Mouse (Mus musculus) cerebellum, postnatal 25 days (tissue): ENCODE results near the gene Prss1.
"Not testable (repeated sequence)": the region's sequence is repeated elsewhere in the genome, so short reads cannot be mapped to it uniquely, and the experiment has no call there.

Experiments
- DNase-seq, 2 experiments: peaks; one replicate each; pipeline ENCODE4 v3.0.0; 2021; ENCODE audit warnings: mixed read lengths in 2 of 2

The Prss1 gene

GRCm38 (mm10) chr6:41458632-41459031 lies at the start of gene Prss1:
Gene Prss1, plus strand, starts transcription at chr6:41458932.
- DNase-seq: not testable (repeated sequence)

GRCm38 (mm10) chr6:41442261-41442660 lies 16.5 kb upstream of the Prss1 start:
- DNase-seq: not testable (repeated sequence)

GRCm38 (mm10) chr6:41446045-41446444 lies 12.7 kb upstream of the Prss1 start, which contains the start of gene Gm10334:
Gene Gm10334, minus strand, starts transcription at chr6:41446145.
- not testable (repeated sequence) for DNase-seq

- DNase-seq: no peak
These were observed 40.6 kb downstream of the Prss1 start for GRCm38 (mm10) chr6:41499374-41499773.

GRCm38 (mm10) chr6:41504915-41505314 lies 46.2 kb downstream of the Prss1 start:
- no peak for DNase-seq

GRCm38 (mm10) chr6:41505323-41505722 lies 46.6 kb downstream of the Prss1 start:
- no peak for DNase-seq
